Mouse (Mus musculus) olfactory bulb, adult 2 months (tissue): Measurements from ENCODE around the gene Mrpl47.

ENCODE experiments used
- CTCF ChIP-seq: fragments of 200-500 bp; IDR thresholded peaks from 2 replicates; pipeline ENCODE4 v1.5.1; 2012; ENCODE audit warnings: low read depth, mild to moderate bottlenecking, low read length, moderate library complexity; ENCODE audit not compliant: insufficient read depth
- POLR2A ChIP-seq: fragments of 200-500 bp; IDR thresholded peaks from 2 replicates; pipeline ENCODE4 v1.6.1; 2012; ENCODE audit warnings: mild to moderate bottlenecking, low read depth, low read length, moderate library complexity; ENCODE audit not compliant: insufficient read depth

DNA sequence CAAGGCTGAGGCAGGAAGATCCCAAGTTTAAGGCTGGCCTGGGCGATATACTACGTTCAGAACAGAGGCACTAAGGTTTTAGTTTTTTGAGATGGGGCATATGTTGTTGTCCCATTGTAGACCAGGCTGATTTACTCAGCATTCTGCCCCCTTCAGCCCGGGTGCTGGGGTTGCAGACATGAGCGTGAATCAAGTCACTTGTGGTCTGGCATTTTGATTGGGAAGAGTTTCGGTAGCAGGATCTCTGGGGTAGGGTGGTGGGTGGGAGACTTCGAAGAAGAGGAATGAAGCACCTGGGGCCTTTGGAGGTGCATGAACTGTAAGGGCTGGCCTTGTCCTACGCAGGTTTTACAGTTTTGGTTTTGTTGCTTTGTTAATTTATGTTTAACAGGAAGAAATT lies 13.2 kb downstream of the Mrpl47 start:
- no peak for TF ChIP-seq CTCF
- TF ChIP-seq POLR2A, result no peak
